8 mouse cellular contexts compared by ENCODE assay signal in genomic region chr1:184732556-184733049, GRCm38 (mm10). TPM values are rescaled to one million over a fixed set of nuclear protein-coding genes. Genes with fewer than 3 reads are reported as not detected.
DNase-seq lines count a peak whose midpoint lies in the region; ATAC-seq and TF ChIP-seq lines count a peak whose summit lies in the region.

Gene Hlx (minus strand): TSS chr1:184732619.

- ATAC-seq in granulocyte monocyte progenitor cell, adult 5-6 weeks (replicated peaks; ENCODE audit: poor library complexity, severe bottlenecking), result peak; percentile 49
- ATAC-seq in intestine, embryonic 16.5 days, result peak; percentile 84
- ATAC-seq in lung, embryonic 14.5 days (ENCODE audit: insufficient read depth), result peak; percentile 90
- no peak for ATAC-seq in neural tube, embryonic 15.5 days (ENCODE audit: low FRiP score)

- no peak for DNase-seq in left cerebral cortex, adult 2 months (ENCODE audit: extremely low spot score in 1 of 2, low spot score in 2 of 2)
- no peak for DNase-seq in left cerebral cortex, adult 11 months (ENCODE audit: low spot score)
- DNase-seq in embryo, embryonic 10.5 days (ENCODE audit: low spot score), result peak; percentile 94
- peak; percentile 97 for DNase-seq in lung, embryonic 14.5 days
- DNase-seq in frontal cortex, postnatal 25 days (ENCODE audit: low spot score in 2 of 2), result no peak

- under 1% methylated on average over 32 of the region's 32 CpGs for WGBS in intestine, embryonic 16.5 days
- under 1% methylated on average over 31 of the region's 32 CpGs for WGBS in lung, embryonic 14.5 days
- WGBS in neural tube, embryonic 15.5 days, result under 1% methylated on average over 32 of the region's 32 CpGs

- H3K9me3 ChIP-seq in intestine, embryonic 16.5 days (ENCODE audit: control insufficient read depth, low read length), result no peaks in the 10 kb centered on the region
- H3K9me3 ChIP-seq in lung, embryonic 14.5 days (ENCODE audit: low read depth, low read length), result no peaks in the 10 kb centered on the region
- H3K9me3 ChIP-seq in neural tube, embryonic 15.5 days (replicated peaks), result no peaks in the 10 kb centered on the region

- peaks cover 10% of the 10 kb centered on the region for H3K4me1 ChIP-seq in intestine, embryonic 16.5 days (ENCODE audit: control insufficient read depth, insufficient read depth, low read length)
- 0 out of 2 replicates have a peak, but pooled peaks cover under 1% of the 10 kb centered on the region for H3K4me1 ChIP-seq in lung, embryonic 14.5 days (ENCODE audit: insufficient read depth)
- H3K4me1 ChIP-seq in neural tube, embryonic 15.5 days, result peaks cover 21% of the 10 kb centered on the region

- peak within 1 kb of the TSS; percentile 54 for H3K4me2 ChIP-seq in intestine, embryonic 16.5 days (ENCODE audit: low read depth, low read length)
- peak within 1 kb of the TSS; percentile 79 for H3K4me2 ChIP-seq in lung, embryonic 14.5 days
- H3K4me2 ChIP-seq in neural tube, embryonic 15.5 days, result peak within 1 kb of the TSS; percentile 61

- no peaks in the 10 kb centered on the region for H3K36me3 ChIP-seq in intestine, embryonic 16.5 days (ENCODE audit: control insufficient read depth, insufficient read depth, low read length)
- H3K36me3 ChIP-seq in lung, embryonic 14.5 days (ENCODE audit: insufficient read depth), result peaks cover 8% of the 10 kb centered on the region; the same call in 1 of the 2 replicates
- H3K36me3 ChIP-seq in neural tube, embryonic 15.5 days, result no peaks in the 10 kb centered on the region

- H3K4me3 ChIP-seq in left cerebral cortex, adult 2 months, result peak within 1 kb of the TSS; percentile 52
- H3K4me3 ChIP-seq in intestine, embryonic 16.5 days (ENCODE audit: low read length), result peak within 1 kb of the TSS; percentile 73
- peak within 1 kb of the TSS; percentile 76 for H3K4me3 ChIP-seq in lung, embryonic 14.5 days (ENCODE audit: low read depth, low read length)
- peak within 1 kb of the TSS; percentile 36 for H3K4me3 ChIP-seq in neural tube, embryonic 15.5 days (replicated peaks)

- intact Hi-C loops in left cerebral cortex, adult 2 months (cut with DNase I), result no loop called here

- H3K27ac ChIP-seq in left cerebral cortex, adult 2 months, result peak within 1 kb of the TSS; percentile 64
- H3K27ac ChIP-seq in intestine, embryonic 16.5 days (ENCODE audit: low read length), result peak within 1 kb of the TSS; percentile 99
- H3K27ac ChIP-seq in lung, embryonic 14.5 days (ENCODE audit: low read depth), result peak within 1 kb of the TSS; percentile 98
- H3K27ac ChIP-seq in neural tube, embryonic 15.5 days (replicated peaks), result peak within 1 kb of the TSS; percentile 49

- no peak for TF ChIP-seq CTCF in left cerebral cortex, adult 2 months (IDR thresholded peaks at IDR 0.05)
- TF ChIP-seq CTCF in lung, embryonic 14.5 days (IDR thresholded peaks at IDR 0.05; ENCODE audit: low read depth), result no peak

- H3K27me3 ChIP-seq in intestine, embryonic 16.5 days (replicated peaks; ENCODE audit: control insufficient read depth, insufficient read depth, low read length), result peaks cover 26% of the 10 kb centered on the region; the same call in 1 of the 2 replicates
- H3K27me3 ChIP-seq in lung, embryonic 14.5 days (ENCODE audit: insufficient read depth, low read length), result peaks cover 77% of the 10 kb centered on the region
- H3K27me3 ChIP-seq in neural tube, embryonic 15.5 days (replicated peaks), result peaks cover 84% of the 10 kb centered on the region

- peak within 1 kb of the TSS; percentile 94 for H3K9ac ChIP-seq in intestine, embryonic 16.5 days (ENCODE audit: low read depth, low read length)
- H3K9ac ChIP-seq in lung, embryonic 14.5 days, result peak within 1 kb of the TSS; percentile 88
- H3K9ac ChIP-seq in neural tube, embryonic 15.5 days (replicated peaks), result peak within 1 kb of the TSS; percentile 38

RNA-seq across cellular contexts. Expression of gene Hlx, which starts in this region (rescaled TPM):
- under 1 TPM; 0.30 to 0.84 TPM for total RNA-seq in left cerebral cortex, adult 2 months (2021)
- 5.1 and 6.4 TPM in 2 replicates for total RNA-seq in granulocyte monocyte progenitor cell, adult 5-6 weeks (2014; fragmentation: Nextera tagmentation)
- total RNA-seq in granulocyte monocyte progenitor cell, adult 5-6 weeks (2017), result 9.5 and 10.5 TPM in 2 replicates
- polyA plus RNA-seq in intestine, embryonic 16.5 days (2015; fragmentation: Nextera tagmentation; extraction: Ambion mirVana), result 30.0 and 33.8 TPM in 2 replicates
- 27.8 and 28.2 TPM in 2 replicates for polyA plus RNA-seq in lung, embryonic 14.5 days (2014; fragmentation: Nextera tagmentation; extraction: Ambion mirVana)
- polyA plus RNA-seq in neural tube, embryonic 15.5 days (2015; fragmentation: Nextera tagmentation; extraction: Ambion mirVana), result 2.6 and 7.9 TPM in 2 replicates

Comparison
In these comparisons a context has a peak if more than half of its experiments do, and no peak if none do; other contexts are left out.
1. DNase-seq: peak in embryo, embryonic 10.5 days (single experiment) and lung, embryonic 14.5 days (single experiment); none in left cerebral cortex, adult 2 months (0 of 2), left cerebral cortex, adult 11 months (single experiment) and frontal cortex, postnatal 25 days (0 of 2).
2. H3K27ac ChIP-seq: peak in every context shown above with its lines; median percentile 99 in intestine, embryonic 16.5 days; 98 in lung, embryonic 14.5 days; 64 in left cerebral cortex, adult 2 months; 49 in neural tube, embryonic 15.5 days.
3. H3K9ac ChIP-seq: peak in every context shown above with its lines; median percentile 94 in intestine, embryonic 16.5 days; 88 in lung, embryonic 14.5 days; 38 in neural tube, embryonic 15.5 days.
4. Peak in every context shown above with its lines, with median percentiles within 50 percentile points of each other: H3K4me3 ChIP-seq and H3K4me2 ChIP-seq.